9 mouse cellular contexts compared by ENCODE assay signal in genomic region chr2:28447315-28447670, GRCm38 (mm10). TPM values are rescaled to one million over a fixed set of nuclear protein-coding genes. Genes with fewer than 3 reads are reported as not detected.
DNase-seq lines count a peak whose midpoint lies in the region; ATAC-seq and TF ChIP-seq lines count a peak whose summit lies in the region.
"Had no signal": no experiment of that assay in that cellular context is flagged by ENCODE, and none has a peak within 500 bp of the region (broad histone marks: within the 10 kb centered on the region; RNA-seq: fewer than 3 reads in every experiment).

No protein-coding gene starts in this region.

- no peaks in the 10 kb centered on the region for H3K9me3 ChIP-seq in lung, postnatal 0 days (ENCODE audit: low read length)
- no peaks in the 10 kb centered on the region for H3K9me3 ChIP-seq in forebrain, embryonic 14.5 days (replicated peaks; ENCODE audit: control insufficient read depth, low read length)
- no peaks in the 10 kb centered on the region for H3K9me3 ChIP-seq in limb, embryonic 14.5 days (ENCODE audit: control insufficient read depth, low read length)

- TF ChIP-seq POLR2A in limb, embryonic 14.5 days (IDR thresholded peaks at IDR 0.05; ENCODE audit: borderline replicate concordance, extremely low read depth, insufficient read depth, insufficient read length), result no peak
- TF ChIP-seq POLR2A in small intestine, adult 2 months (IDR thresholded peaks at IDR 0.05; ENCODE audit: low read depth, low read length), result no peak

- no peaks in the 10 kb centered on the region for H3K36me3 ChIP-seq in lung, postnatal 0 days (ENCODE audit: insufficient read depth, low read length)
- H3K36me3 ChIP-seq in forebrain, embryonic 14.5 days (ENCODE audit: control insufficient read depth, insufficient read depth, low read length), result peaks cover 25% of the 10 kb centered on the region
- peaks cover 25% of the 10 kb centered on the region for H3K36me3 ChIP-seq in limb, embryonic 14.5 days (ENCODE audit: control insufficient read depth, insufficient read depth, low read length)
- H3K36me3 ChIP-seq in small intestine, adult 2 months (ENCODE audit: control insufficient read depth, insufficient read depth, low read length), result no peaks in the 10 kb centered on the region

- no peaks in the 10 kb centered on the region for H3K4me1 ChIP-seq in lung, postnatal 0 days (ENCODE audit: insufficient read depth, low read depth, low read length)
- peaks cover 9% of the 10 kb centered on the region for H3K4me1 ChIP-seq in forebrain, embryonic 14.5 days (ENCODE audit: control insufficient read depth, insufficient read depth, low read length)
- peaks cover 4% of the 10 kb centered on the region; the same call in 1 of the 2 replicates for H3K4me1 ChIP-seq in limb, embryonic 14.5 days (ENCODE audit: control insufficient read depth, insufficient read depth, low read length)
- peaks cover 7% of the 10 kb centered on the region; the same call in 1 of the 2 replicates for H3K4me1 ChIP-seq in small intestine, adult 2 months (ENCODE audit: control insufficient read depth, insufficient read depth, insufficient read length, low read length)

- peak overlapping the region; percentile 58 for H3K9ac ChIP-seq in lung, postnatal 0 days (replicated peaks; ENCODE audit: low read depth)
- peak overlapping the region; percentile 87 for H3K9ac ChIP-seq in forebrain, embryonic 14.5 days (ENCODE audit: low read length)
- H3K9ac ChIP-seq in limb, embryonic 14.5 days (ENCODE audit: low read depth, low read length, severe bottlenecking), result peak overlapping the region; percentile 82

- peak overlapping the region; percentile 75; the same call in 1 of the 2 replicates for H3K27ac ChIP-seq in lung, postnatal 0 days (ENCODE audit: low read length)
- H3K27ac ChIP-seq in forebrain, embryonic 14.5 days (ENCODE audit: low read depth, low read length), result peak overlapping the region; percentile 65; the same call in 1 of the 2 replicates
- H3K27ac ChIP-seq in limb, embryonic 14.5 days (replicated peaks; ENCODE audit: low read depth, low read length), result peak overlapping the region; percentile 71
- H3K27ac ChIP-seq in small intestine, adult 2 months (ENCODE audit: insufficient read depth, low read depth, low read length), result no peak overlapping the region

- 7% methylated on average over 11 of the region's 11 CpGs for WGBS in lung, postnatal 0 days
- 6% methylated on average over 11 of the region's 11 CpGs for WGBS in forebrain, embryonic 14.5 days
- 11% methylated on average over 11 of the region's 11 CpGs for WGBS in limb, embryonic 14.5 days
- WGBS in small intestine, adult 2 months, result 7% methylated on average over 11 of the region's 11 CpGs

- no peak for TF ChIP-seq CTCF in lung, postnatal 0 days (IDR thresholded peaks at IDR 0.05)
- TF ChIP-seq CTCF in small intestine, adult 2 months (IDR thresholded peaks at IDR 0.05; ENCODE audit: extremely low read depth, insufficient read length, insufficient replicate concordance, low read depth, low read length), result no peak

- H3K4me3 ChIP-seq in lung, postnatal 0 days (ENCODE audit: low read depth, low read length), result peak overlapping the region; percentile 68
- peak overlapping the region; percentile 72 for H3K4me3 ChIP-seq in forebrain, embryonic 14.5 days (ENCODE audit: low read depth, low read length)
- H3K4me3 ChIP-seq in limb, embryonic 14.5 days (replicated peaks; ENCODE audit: low read length), result peak overlapping the region; percentile 76
- H3K4me3 ChIP-seq in small intestine, adult 2 months (ENCODE audit: low read depth, low read length), result peak overlapping the region; percentile 90

- TF ChIP-seq EP300 in lung, postnatal 0 days (IDR thresholded peaks at IDR 0.05), result no peak

- no peaks in the 10 kb centered on the region for H3K27me3 ChIP-seq in lung, postnatal 0 days (replicated peaks; ENCODE audit: insufficient read depth, low read length)
- no peaks in the 10 kb centered on the region for H3K27me3 ChIP-seq in forebrain, embryonic 14.5 days (replicated peaks; ENCODE audit: control insufficient read depth, insufficient read depth, low read length)
- no peaks in the 10 kb centered on the region for H3K27me3 ChIP-seq in limb, embryonic 14.5 days (ENCODE audit: control insufficient read depth, insufficient read depth, low read length)
- peaks cover 13% of the 10 kb centered on the region for H3K27me3 ChIP-seq in small intestine, adult 2 months (ENCODE audit: control insufficient read depth, insufficient read depth, low read length)

- ATAC-seq in lung, postnatal 0 days, result no peak
- ATAC-seq in forebrain, embryonic 14.5 days, result peak; percentile 68
- ATAC-seq in limb, embryonic 14.5 days (ENCODE audit: low FRiP score, low read depth), result 0 out of 2 replicates have a peak, but pooled peaks have one; percentile 20

- peak overlapping the region; percentile 98 for H3K4me2 ChIP-seq in lung, postnatal 0 days (replicated peaks; ENCODE audit: low read depth, low read length)
- peak overlapping the region; percentile 95 for H3K4me2 ChIP-seq in forebrain, embryonic 14.5 days (ENCODE audit: low read length)
- H3K4me2 ChIP-seq in limb, embryonic 14.5 days (replicated peaks; ENCODE audit: low read depth, low read length, severe bottlenecking), result peak overlapping the region; percentile 94

- DNase-seq in lung, postnatal 0 days (ENCODE audit: low spot score), result no peak
- no peak for DNase-seq in lung, postnatal 25 days (ENCODE audit: low spot score)
- peak; percentile 32 for DNase-seq in forebrain, embryonic 14.5 days (ENCODE audit: low spot score)
- no peak for DNase-seq in limb, embryonic 14.5 days (ENCODE audit: low spot score)
- DNase-seq in left cerebral cortex, adult 11 months (ENCODE audit: low spot score), result no peak
- DNase-seq in testis, postnatal 14 days (ENCODE audit: low spot score), result no peak
- DNase-seq in urinary bladder, adult 2 months (ENCODE audit: low spot score), result no peak

RNA-seq across cellular contexts. Expression of gene Ppp1r26, which starts 0.7 kb away (rescaled TPM):
- 1.6 and 2.4 TPM in 2 replicates for polyA plus RNA-seq in lung, postnatal 0 days (2015; fragmentation: Nextera tagmentation; extraction: Ambion mirVana)
- polyA plus RNA-seq in forebrain, embryonic 14.5 days (2014; fragmentation: Nextera tagmentation; extraction: Ambion mirVana), result 4.6 and 5.6 TPM in 2 replicates
- 12.9 and 13.5 TPM in 2 replicates for polyA plus RNA-seq in limb, embryonic 14.5 days (2012; rRNA removed)
- 4.9 and 5.6 TPM in 2 replicates for polyA plus RNA-seq in limb, embryonic 14.5 days (2014; fragmentation: Nextera tagmentation; extraction: Ambion mirVana)
- polyA plus RNA-seq in small intestine, adult 2 months (2012; rRNA removed), result 0.80 and 1.2 TPM in 2 replicates
- 4.5 and 5.2 TPM in 2 replicates for polyA plus RNA-seq in urinary bladder, adult 2 months (2012; rRNA removed)

RNA-seq across cellular contexts. Expression of gene 1700007K13Rik, which starts 18.8 kb away (rescaled TPM):
- 13.5 and 18.3 TPM in 2 replicates for polyA plus RNA-seq in lung, postnatal 0 days (2015; fragmentation: Nextera tagmentation; extraction: Ambion mirVana)
- polyA plus RNA-seq in forebrain, embryonic 14.5 days (2014; fragmentation: Nextera tagmentation; extraction: Ambion mirVana), result 2.5 and 3.2 TPM in 2 replicates
- 0.60 and 0.63 TPM in 2 replicates for polyA plus RNA-seq in limb, embryonic 14.5 days (2012; rRNA removed)
- polyA plus RNA-seq in limb, embryonic 14.5 days (2014; fragmentation: Nextera tagmentation; extraction: Ambion mirVana), result 0.55 and 1.1 TPM in 2 replicates
- polyA plus RNA-seq in small intestine, adult 2 months (2012; rRNA removed), result not detected in 2 replicates
- 1.8 and 2.2 TPM in 2 replicates for polyA plus RNA-seq in urinary bladder, adult 2 months (2012; rRNA removed)
- polyA plus RNA-seq: large intestine, adult 2 months had no signal

RNA-seq across cellular contexts. Expression of gene Mrps2, which starts 20.6 kb away (rescaled TPM):
- polyA plus RNA-seq in lung, postnatal 0 days (2015; fragmentation: Nextera tagmentation; extraction: Ambion mirVana), result 20.8 and 21.8 TPM in 2 replicates
- polyA plus RNA-seq in forebrain, embryonic 14.5 days (2014; fragmentation: Nextera tagmentation; extraction: Ambion mirVana), result 55.0 and 59.2 TPM in 2 replicates
- polyA plus RNA-seq in limb, embryonic 14.5 days (2012; rRNA removed), result 55.6 and 62.0 TPM in 2 replicates
- polyA plus RNA-seq in limb, embryonic 14.5 days (2014; fragmentation: Nextera tagmentation; extraction: Ambion mirVana), result 51.8 and 54.9 TPM in 2 replicates
- polyA plus RNA-seq in small intestine, adult 2 months (2012; rRNA removed), result 16.4 and 21.0 TPM in 2 replicates
- 28.2 and 30.9 TPM in 2 replicates for polyA plus RNA-seq in urinary bladder, adult 2 months (2012; rRNA removed)

RNA-seq across cellular contexts. Expression of gene Gbgt1, which starts 49.4 kb away (rescaled TPM):
- 1.2 and 1.4 TPM in 2 replicates for polyA plus RNA-seq in lung, postnatal 0 days (2015; fragmentation: Nextera tagmentation; extraction: Ambion mirVana)
- polyA plus RNA-seq in forebrain, embryonic 14.5 days (2014; fragmentation: Nextera tagmentation; extraction: Ambion mirVana), result 0.22 and 0.33 TPM in 2 replicates
- 2.1 and 3.3 TPM in 2 replicates for polyA plus RNA-seq in limb, embryonic 14.5 days (2012; rRNA removed)
- 1.0 and 1.4 TPM in 2 replicates for polyA plus RNA-seq in limb, embryonic 14.5 days (2014; fragmentation: Nextera tagmentation; extraction: Ambion mirVana)
- 4.7 and 4.8 TPM in 2 replicates for polyA plus RNA-seq in small intestine, adult 2 months (2012; rRNA removed)
- 3.2 and 4.0 TPM in 2 replicates for polyA plus RNA-seq in urinary bladder, adult 2 months (2012; rRNA removed)

RNA-seq across cellular contexts. Expression of gene Gm10134, which starts 58.6 kb away (rescaled TPM):
- polyA plus RNA-seq in lung, postnatal 0 days (2015; fragmentation: Nextera tagmentation; extraction: Ambion mirVana), result 5.8 and 6.1 TPM in 2 replicates
- 0.94 TPM in 1 of 2 replicates, not detected in the other for polyA plus RNA-seq in forebrain, embryonic 14.5 days (2014; fragmentation: Nextera tagmentation; extraction: Ambion mirVana)
- 1.1 TPM in 1 of 2 replicates, not detected in the other for polyA plus RNA-seq in limb, embryonic 14.5 days (2012; rRNA removed)
- polyA plus RNA-seq in limb, embryonic 14.5 days (2014; fragmentation: Nextera tagmentation; extraction: Ambion mirVana), result 0.61 and 1.1 TPM in 2 replicates
- polyA plus RNA-seq in small intestine, adult 2 months (2012; rRNA removed), result 0.57 TPM in 1 of 2 replicates, not detected in the other
- 0.55 and 1.6 TPM in 2 replicates for polyA plus RNA-seq in urinary bladder, adult 2 months (2012; rRNA removed)
